In the genomic region with DNA sequence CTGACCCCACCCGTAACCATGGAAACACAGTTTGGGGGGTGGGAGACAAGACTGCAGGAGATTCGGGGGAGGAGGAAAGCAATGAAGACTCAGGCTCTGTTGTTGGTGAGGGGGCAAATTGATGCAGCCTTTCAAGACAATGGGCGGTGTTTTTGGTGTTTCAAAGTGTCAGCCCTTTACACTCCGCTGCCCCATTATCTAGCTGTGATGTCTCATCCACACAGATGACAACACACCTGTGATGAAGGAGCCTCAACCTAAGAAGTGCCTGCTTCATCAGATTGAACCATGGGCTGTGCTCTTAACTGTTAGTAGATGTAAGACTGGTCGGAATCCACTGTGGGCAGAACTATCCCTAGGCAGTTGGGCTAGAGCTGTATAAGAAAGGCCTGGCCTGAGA, we compare ENCODE assay signal across 21 mouse cellular contexts.
DNase-seq lines count a peak whose midpoint lies in the region.
"Had no signal": no experiment of that assay in that cellular context is flagged by ENCODE, and none has a peak within 500 bp of the region (broad histone marks: within the 10 kb centered on the region; RNA-seq: fewer than 3 reads in every experiment).

No protein-coding gene starts in this region.

- H3K36me3 ChIP-seq in splenic B cell, adult 2 months (ENCODE audit: control insufficient read depth, insufficient read depth, low read length, poor library complexity, severe bottlenecking), result no peaks in the 10 kb centered on the region
- H3K36me3 ChIP-seq: embryonic facial prominence, embryonic 10.5 days; embryonic facial prominence, embryonic 12.5 days; forebrain, embryonic 15.5 days; G1E had no signal

- peak; percentile 88 for DNase-seq in heart, adult 11 months
- no peak for DNase-seq in heart, adult 9 months (ENCODE audit: low spot score in 2 of 2)
- peak; percentile 51 for DNase-seq in spleen, postnatal 36 days (ENCODE audit: low spot score in 2 of 2)
- DNase-seq in spleen, adult 18-20 months, result no peak
- DNase-seq in ES-CJ7 (ENCODE audit: low read depth, low spot score), result peak; percentile 38
- DNase-seq in splenic B cell, adult 2 months (ENCODE audit: low read depth, low spot score), result peak; percentile 33
- DNase-seq in lung, postnatal 25 days (ENCODE audit: low spot score), result no peak
- DNase-seq in retina, postnatal 1 day, result no peak
- DNase-seq: adrenal gland, adult 8-10 months; adrenal gland, postnatal 36 days; cerebellum, adult 11-12 months; cerebellum, adult 2 months; cerebellum, adult 9-10 months; cerebellum, postnatal 10 days; cerebellum, postnatal 25 days had no signal

- no peaks in the 10 kb centered on the region for H3K27me3 ChIP-seq in splenic B cell, adult 2 months (ENCODE audit: control insufficient read depth, insufficient read depth, low read length, poor library complexity, severe bottlenecking)
- H3K27me3 ChIP-seq: embryonic facial prominence, embryonic 12.5 days; forebrain, embryonic 13.5 days; forebrain, embryonic 15.5 days; Patski had no signal

Comparison
In these comparisons a context has a peak if more than half of its experiments do, and no peak if none do; other contexts are left out.
1. DNase-seq: peak in heart, adult 11 months (single experiment), spleen, postnatal 36 days (2 of 2), ES-CJ7 (single experiment) and splenic B cell, adult 2 months (single experiment); none in heart, adult 9 months (0 of 2), spleen, adult 18-20 months (0 of 2), lung, postnatal 25 days (single experiment) and retina, postnatal 1 day (single experiment).